Mouse (Mus musculus): ENCODE data around the gene Sh2b3. TPM values are rescaled to one million over a fixed set of nuclear protein-coding genes. Genes with fewer than 3 reads are reported as not detected.

The Sh2b3 gene
- polyA plus RNA-seq, 1 experiment from 2014 or later: 7.9 TPM

DNA sequence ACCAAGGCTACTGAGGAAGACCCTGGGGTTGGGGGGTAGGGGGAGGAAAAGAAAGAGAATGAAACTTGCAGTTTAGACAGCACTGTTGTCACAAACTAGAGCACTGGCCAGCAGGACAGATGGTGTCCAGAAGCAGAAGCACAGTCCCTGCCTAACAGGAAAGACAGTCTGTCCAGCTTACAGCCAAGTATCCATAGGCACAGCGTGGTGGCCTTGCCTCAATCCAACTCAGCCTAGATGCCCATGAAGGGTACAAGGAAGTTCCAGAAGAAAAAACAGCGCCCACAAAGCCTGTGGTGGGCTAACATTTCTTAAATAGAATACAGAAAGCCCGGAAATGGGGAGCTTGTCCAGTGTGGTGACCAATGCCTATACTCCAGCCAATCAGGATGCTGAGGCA lies 11.8 kb downstream of the Sh2b3 start:
- H3K27ac ChIP-seq (replicated peaks): no peak overlapping the region
- no peak for DNase-seq (ENCODE audit: low spot score)
- WGBS: 87% methylated on average over 3 of the region's 3 CpGs

GRCm38 (mm10) chr5:121824121-121824520 lies 13.3 kb downstream of the Sh2b3 start:
- TF ChIP-seq EP300 (optimal IDR thresholded peaks at IDR 0.05) (no peak), CTCF (IDR thresholded peaks at IDR 0.05; ENCODE audit: low read depth) (no peak)
- H3K9me3 ChIP-seq (ENCODE audit: control insufficient read depth, low read length): no peaks in the 10 kb centered on the region
- H3K4me2 ChIP-seq (replicated peaks; ENCODE audit: low read depth): no peak overlapping the region
- no peak overlapping the region for H3K4me3 ChIP-seq (ENCODE audit: low read depth, low read length)
- 0 out of 2 replicates have a peak, but pooled peaks cover 2% of the 10 kb centered on the region for H3K4me1 ChIP-seq (replicated peaks; ENCODE audit: control insufficient read depth, insufficient read depth)
- DNase-seq (ENCODE audit: low spot score): no peak
- H3K27ac ChIP-seq (replicated peaks): peak overlapping the region; percentile 24; the same call in 1 of the 2 replicates
- H3K36me3 ChIP-seq (ENCODE audit: control insufficient read depth, insufficient read depth, low read length): peaks cover 4% of the 10 kb centered on the region
- no peaks in the 10 kb centered on the region for H3K27me3 ChIP-seq (ENCODE audit: control insufficient read depth, insufficient read depth, low read length)
- no peak for ATAC-seq (ENCODE audit: low FRiP score, low TSS enrichment)
- 62% methylated on average over 4 of the region's 4 CpGs for WGBS
- no peak overlapping the region for H3K9ac ChIP-seq (ENCODE audit: low read length)

More for the DNA sequence above, 11.8 kb downstream of the Sh2b3 start:
- H3K36me3 ChIP-seq (ENCODE audit: control insufficient read depth, insufficient read depth, low read length): peaks cover 3% of the 10 kb centered on the region
- H3K9me3 ChIP-seq (ENCODE audit: control insufficient read depth, low read length): no peaks in the 10 kb centered on the region
- H3K27me3 ChIP-seq (ENCODE audit: control insufficient read depth, insufficient read depth, low read length): no peaks in the 10 kb centered on the region
- 0 out of 2 replicates have a peak, but pooled peaks cover 2% of the 10 kb centered on the region for H3K4me1 ChIP-seq (replicated peaks; ENCODE audit: control insufficient read depth, insufficient read depth)
- TF ChIP-seq CTCF (IDR thresholded peaks at IDR 0.05; ENCODE audit: low read depth): no peak
- TF ChIP-seq EP300 (optimal IDR thresholded peaks at IDR 0.05): no peak
- H3K9ac ChIP-seq (ENCODE audit: low read length): no peak overlapping the region
- ATAC-seq (ENCODE audit: low FRiP score, low TSS enrichment): no peak
- H3K4me2 ChIP-seq (replicated peaks; ENCODE audit: low read depth): no peak overlapping the region
- no peak overlapping the region for H3K4me3 ChIP-seq (ENCODE audit: low read depth, low read length)

- no peak for DNase-seq (ENCODE audit: low spot score)
- no peaks in the 10 kb centered on the region for H3K9me3 ChIP-seq (ENCODE audit: control insufficient read depth, low read length)
- no peak overlapping the region; the same call in 1 of the 2 replicates for H3K27ac ChIP-seq (replicated peaks)
- H3K27me3 ChIP-seq (ENCODE audit: control insufficient read depth, insufficient read depth, low read length): no peaks in the 10 kb centered on the region
- H3K4me2 ChIP-seq (replicated peaks; ENCODE audit: low read depth): no peak overlapping the region
- no peak for TF ChIP-seq CTCF (IDR thresholded peaks at IDR 0.05; ENCODE audit: low read depth)
- TF ChIP-seq EP300 (optimal IDR thresholded peaks at IDR 0.05): no peak
- 92% methylated on average over 1 of the region's 1 CpGs for WGBS
- H3K36me3 ChIP-seq (ENCODE audit: control insufficient read depth, insufficient read depth, low read length): peaks cover 8% of the 10 kb centered on the region
- no peak overlapping the region for H3K9ac ChIP-seq (ENCODE audit: low read length)
- 0 out of 2 replicates have a peak, but pooled peaks cover under 1% of the 10 kb centered on the region for H3K4me1 ChIP-seq (replicated peaks; ENCODE audit: control insufficient read depth, insufficient read depth)
- no peak for ATAC-seq (ENCODE audit: low FRiP score, low TSS enrichment)
- no peak overlapping the region for H3K4me3 ChIP-seq (ENCODE audit: low read depth, low read length)
Measured at GRCm38 (mm10) chr5:121823668-121824067, 13.8 kb downstream of the Sh2b3 start.

DNA sequence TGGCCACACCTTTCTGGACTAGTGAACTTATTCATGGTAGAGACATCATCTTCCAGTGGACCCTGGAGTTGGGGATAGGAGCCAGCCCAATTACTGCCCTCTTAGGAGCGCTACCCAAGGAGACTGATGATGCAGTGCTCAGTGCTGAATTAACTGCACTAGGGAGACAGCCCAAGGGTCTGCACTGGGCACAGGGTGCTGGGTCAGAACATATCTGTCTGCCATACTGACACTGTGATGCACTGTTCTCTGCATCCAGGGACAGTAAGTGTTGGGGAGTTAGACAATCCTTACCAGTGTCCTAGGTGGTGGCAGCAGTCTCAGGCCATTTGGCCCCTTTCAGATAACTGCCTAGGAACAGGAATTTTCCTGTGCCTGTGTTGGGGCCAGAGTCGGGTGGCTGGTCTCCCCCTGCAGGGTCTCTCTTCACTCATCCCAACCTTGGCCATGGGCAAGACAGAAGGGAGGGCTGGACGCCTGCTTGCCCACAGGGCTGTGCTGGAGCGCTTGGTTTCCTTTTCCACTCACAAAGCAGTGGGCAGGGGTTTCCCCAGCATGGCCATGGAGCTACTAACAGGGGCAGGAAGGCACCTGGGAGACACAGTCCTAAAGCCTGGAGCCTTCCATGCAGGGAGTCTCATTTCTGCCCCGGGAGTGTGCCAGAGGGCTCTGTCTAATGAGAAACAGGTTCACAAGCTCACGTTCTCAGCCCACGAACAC lies 14.5 kb downstream of the Sh2b3 start:
- no peak for ATAC-seq (ENCODE audit: low FRiP score, low TSS enrichment)
- H3K4me2 ChIP-seq (replicated peaks; ENCODE audit: low read depth): no peak overlapping the region
- H3K9me3 ChIP-seq (ENCODE audit: control insufficient read depth, low read length): no peaks in the 10 kb centered on the region
- H3K9ac ChIP-seq (ENCODE audit: low read length): no peak overlapping the region
- no peak overlapping the region for H3K4me3 ChIP-seq (ENCODE audit: low read depth, low read length)
- 76% methylated on average over 7 of the region's 7 CpGs for WGBS
- TF ChIP-seq CTCF (IDR thresholded peaks at IDR 0.05; ENCODE audit: low read depth) (no peak), EP300 (optimal IDR thresholded peaks at IDR 0.05) (no peak)
- H3K36me3 ChIP-seq (ENCODE audit: control insufficient read depth, insufficient read depth, low read length): peaks cover 15% of the 10 kb centered on the region
- no peak for DNase-seq (ENCODE audit: low spot score)
- no peaks in the 10 kb centered on the region for H3K4me1 ChIP-seq (replicated peaks; ENCODE audit: control insufficient read depth, insufficient read depth)
- H3K27me3 ChIP-seq (ENCODE audit: control insufficient read depth, insufficient read depth, low read length): no peaks in the 10 kb centered on the region
- H3K27ac ChIP-seq (replicated peaks): no peak overlapping the region

DNA sequence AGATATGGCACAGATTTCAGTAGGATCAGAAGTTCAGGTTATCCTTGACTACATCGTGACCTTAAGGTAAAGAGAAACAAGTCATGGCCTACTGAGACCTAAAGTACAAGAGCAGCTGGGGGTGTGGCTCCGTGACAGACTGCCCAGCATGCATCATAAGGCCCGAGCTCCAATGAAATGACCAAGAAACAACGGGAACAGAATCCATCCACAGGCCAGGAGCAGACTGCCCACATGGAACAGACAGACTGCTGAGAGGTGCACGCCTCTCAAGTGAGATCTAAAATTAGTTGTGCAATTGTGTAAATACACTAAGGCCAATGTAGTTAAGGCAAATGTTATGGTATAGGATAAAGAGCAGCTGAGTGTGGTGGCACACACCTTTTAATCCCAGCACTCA lies 15.9 kb downstream of the Sh2b3 start:
- Histone ChIP-seq H3K4me2 (replicated peaks; ENCODE audit: low read depth) (no peak overlapping the region), H3K4me1 (replicated peaks; ENCODE audit: control insufficient read depth, insufficient read depth) (no peaks in the 10 kb centered on the region), H3K9ac (ENCODE audit: low read length) (no peak overlapping the region), H3K9me3 (ENCODE audit: control insufficient read depth, low read length) (no peaks in the 10 kb centered on the region), H3K27me3 (ENCODE audit: control insufficient read depth, insufficient read depth, low read length) (no peaks in the 10 kb centered on the region), H3K4me3 (ENCODE audit: low read depth, low read length) (no peak overlapping the region), H3K27ac (replicated peaks) (no peak overlapping the region), H3K36me3 (ENCODE audit: control insufficient read depth, insufficient read depth, low read length) (peaks cover 29% of the 10 kb centered on the region)
- DNase-seq (ENCODE audit: low spot score) (no peak), ATAC-seq (ENCODE audit: low FRiP score, low TSS enrichment) (no peak)
- 61% methylated on average over 5 of the region's 5 CpGs for WGBS
- TF ChIP-seq EP300 (optimal IDR thresholded peaks at IDR 0.05) (no peak), CTCF (IDR thresholded peaks at IDR 0.05; ENCODE audit: low read depth) (no peak)

DNA sequence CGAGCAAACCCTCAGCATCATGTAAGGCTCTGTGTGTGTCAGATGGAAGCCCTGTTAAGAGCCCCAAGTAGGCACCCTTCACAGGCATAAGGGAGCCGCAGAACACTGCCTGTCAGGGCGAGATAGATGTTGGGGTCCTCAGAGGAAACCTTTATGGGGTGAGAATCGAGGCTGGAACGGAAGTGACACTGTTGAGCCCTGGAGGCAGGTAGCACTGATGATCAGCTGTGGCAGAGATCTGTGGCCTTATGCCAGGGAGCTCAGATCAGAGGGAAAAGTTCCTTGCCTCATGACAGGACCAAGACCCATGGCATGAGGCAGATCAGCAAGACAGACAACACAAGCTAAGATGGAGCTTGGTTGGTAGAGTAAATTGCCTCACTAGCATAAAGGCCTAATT lies 16.3 kb downstream of the Sh2b3 start:
- H3K4me1 ChIP-seq (replicated peaks; ENCODE audit: control insufficient read depth, insufficient read depth): no peaks in the 10 kb centered on the region
- no peaks in the 10 kb centered on the region for H3K9me3 ChIP-seq (ENCODE audit: control insufficient read depth, low read length)
- no peak overlapping the region for H3K9ac ChIP-seq (ENCODE audit: low read length)
- H3K36me3 ChIP-seq (ENCODE audit: control insufficient read depth, insufficient read depth, low read length): peaks cover 32% of the 10 kb centered on the region
- no peaks in the 10 kb centered on the region for H3K27me3 ChIP-seq (ENCODE audit: control insufficient read depth, insufficient read depth, low read length)
- no peak overlapping the region for H3K4me3 ChIP-seq (ENCODE audit: low read depth, low read length)
- no peak for TF ChIP-seq CTCF (IDR thresholded peaks at IDR 0.05; ENCODE audit: low read depth)
- no peak for TF ChIP-seq EP300 (optimal IDR thresholded peaks at IDR 0.05)
- no peak overlapping the region for H3K4me2 ChIP-seq (replicated peaks; ENCODE audit: low read depth)
- DNase-seq (ENCODE audit: low spot score) (no peak), ATAC-seq (ENCODE audit: low FRiP score, low TSS enrichment) (no peak)
- H3K27ac ChIP-seq (replicated peaks): no peak overlapping the region
- 88% methylated on average over 5 of the region's 5 CpGs for WGBS
